12 mouse cellular contexts compared by ENCODE assay signal in the genomic region with DNA sequence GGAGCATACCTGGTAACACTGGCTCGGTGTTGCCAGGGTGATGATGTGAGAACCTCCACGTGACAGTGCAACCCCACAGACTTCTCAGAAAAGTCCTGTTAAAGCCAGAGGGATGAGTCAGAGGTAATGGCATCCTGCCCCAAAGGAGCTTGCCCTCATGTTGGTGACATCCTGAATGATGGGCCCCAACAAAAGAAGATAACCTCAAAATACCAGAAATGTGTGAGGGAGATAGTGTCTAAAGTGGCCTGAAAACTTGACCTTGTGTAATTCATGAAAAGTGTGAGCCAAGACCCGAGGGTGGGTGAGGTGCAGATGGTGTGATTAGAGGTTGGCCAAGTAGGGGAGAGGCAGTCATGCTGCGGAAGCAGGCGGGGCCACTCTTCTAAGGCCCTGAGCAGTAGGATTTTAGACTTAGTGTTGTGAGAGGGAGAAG. TPM values are rescaled to one million over a fixed set of nuclear protein-coding genes. Genes with fewer than 3 reads are reported as not detected.
A peak's percentile ranks its signal among the peaks of the same experiment; 100 is the strongest.
DNase-seq lines count a peak whose midpoint lies in the region; ATAC-seq and TF ChIP-seq lines count a peak whose summit lies in the region.
"Had no signal": no experiment of that assay in that cellular context is flagged by ENCODE, and none has a peak within 500 bp of the region (broad histone marks: within the 10 kb centered on the region; RNA-seq: fewer than 3 reads in every experiment).

No protein-coding gene starts in this region.

- TF ChIP-seq CTCF in heart, postnatal 0 days (IDR thresholded peaks at IDR 0.05; ENCODE audit: low read depth), result no peak
- no peak for TF ChIP-seq CTCF in midbrain, postnatal 0 days (IDR thresholded peaks at IDR 0.05)

- H3K4me3 ChIP-seq in heart, embryonic 11.5 days (ENCODE audit: low read depth, low read length), result no peak overlapping the region
- no peak overlapping the region for H3K4me3 ChIP-seq in heart, postnatal 0 days (ENCODE audit: low read depth, low read length)
- peak overlapping the region; percentile 39 for H3K4me3 ChIP-seq in megakaryocyte, embryonic 14.5 days (replicated peaks)
- no peak overlapping the region for H3K4me3 ChIP-seq in midbrain, postnatal 0 days (ENCODE audit: low read depth, low read length)
- H3K4me3 ChIP-seq: limb, embryonic 12.5 days had no signal

- ATAC-seq in heart, embryonic 11.5 days (replicated peaks; ENCODE audit: insufficient number of reproducible peaks, low FRiP score, low TSS enrichment), result no peak
- peak; percentile 25; the same call in 1 of the 2 replicates for ATAC-seq in heart, postnatal 0 days (ENCODE audit: insufficient read depth, low read depth)
- no peak for ATAC-seq in inflammation-experienced regulatory T-cells, adult 6 months
- no peak for ATAC-seq in midbrain, postnatal 0 days (ENCODE audit: low FRiP score)

- no peak for TF ChIP-seq EP300 in heart, postnatal 0 days (IDR thresholded peaks at IDR 0.05; ENCODE audit: low read depth)

- DNase-seq in heart, adult 11 months, result peak; percentile 95
- peak; percentile 23 for DNase-seq in ZHBTc4 (ENCODE audit: low read depth, low spot score)
- no peak for DNase-seq in heart, postnatal 0 days (ENCODE audit: low spot score)
- no peak for DNase-seq in right cerebral cortex, adult 18-20 months
- DNase-seq in midbrain, postnatal 0 days (ENCODE audit: low spot score), result no peak

- H3K4me1 ChIP-seq in heart, embryonic 11.5 days (ENCODE audit: control insufficient read depth, insufficient read depth, low read length), result peaks cover 18% of the 10 kb centered on the region
- H3K4me1 ChIP-seq in heart, postnatal 0 days (ENCODE audit: control insufficient read depth, insufficient read depth), result peaks cover 14% of the 10 kb centered on the region; the same call in 1 of the 2 replicates
- peaks cover 44% of the 10 kb centered on the region for H3K4me1 ChIP-seq in megakaryocyte, embryonic 14.5 days
- no peaks in the 10 kb centered on the region for H3K4me1 ChIP-seq in midbrain, postnatal 0 days (ENCODE audit: insufficient read depth, low read length)

- H3K9me3 ChIP-seq in heart, embryonic 11.5 days (replicated peaks; ENCODE audit: control insufficient read depth, low read length), result no peaks in the 10 kb centered on the region
- no peaks in the 10 kb centered on the region for H3K9me3 ChIP-seq in heart, postnatal 0 days (replicated peaks; ENCODE audit: control insufficient read depth, low read length)
- no peaks in the 10 kb centered on the region for H3K9me3 ChIP-seq in megakaryocyte, embryonic 14.5 days
- H3K9me3 ChIP-seq in midbrain, postnatal 0 days (ENCODE audit: low read length), result no peaks in the 10 kb centered on the region
- H3K9me3 ChIP-seq: limb, embryonic 12.5 days had no signal

- no peak overlapping the region for H3K9ac ChIP-seq in heart, embryonic 11.5 days (ENCODE audit: low read depth, low read length)
- H3K9ac ChIP-seq in heart, postnatal 0 days (replicated peaks; ENCODE audit: low read depth, low read length), result no peak overlapping the region
- H3K9ac ChIP-seq in midbrain, postnatal 0 days (replicated peaks; ENCODE audit: low read length, poor library complexity, severe bottlenecking), result no peak overlapping the region
- H3K9ac ChIP-seq: limb, embryonic 12.5 days had no signal

- H3K27me3 ChIP-seq in heart, embryonic 11.5 days (ENCODE audit: control insufficient read depth, insufficient read depth, low read length), result no peaks in the 10 kb centered on the region
- no peaks in the 10 kb centered on the region for H3K27me3 ChIP-seq in heart, postnatal 0 days (ENCODE audit: control insufficient read depth, insufficient read depth, low read length)
- peaks cover 48% of the 10 kb centered on the region for H3K27me3 ChIP-seq in megakaryocyte, embryonic 14.5 days (replicated peaks)
- H3K27me3 ChIP-seq in midbrain, postnatal 0 days (ENCODE audit: insufficient read depth, low read length), result no peaks in the 10 kb centered on the region
- H3K27me3 ChIP-seq: limb, embryonic 12.5 days had no signal

- H3K27ac ChIP-seq in heart, embryonic 11.5 days (ENCODE audit: low read depth, low read length), result no peak overlapping the region
- H3K27ac ChIP-seq in heart, postnatal 0 days (ENCODE audit: low read depth), result no peak overlapping the region
- H3K27ac ChIP-seq in midbrain, postnatal 0 days (ENCODE audit: low read depth, low read length), result no peak overlapping the region
- H3K27ac ChIP-seq: limb, embryonic 12.5 days had no signal

- H3K36me3 ChIP-seq in heart, embryonic 11.5 days (ENCODE audit: control insufficient read depth, insufficient read depth, low read length), result 0 out of 2 replicates have a peak, but pooled peaks cover 3% of the 10 kb centered on the region
- H3K36me3 ChIP-seq in heart, postnatal 0 days (replicated peaks; ENCODE audit: control insufficient read depth, insufficient read depth, low read length), result peaks cover 11% of the 10 kb centered on the region; the same call in 1 of the 2 replicates
- no peaks in the 10 kb centered on the region for H3K36me3 ChIP-seq in megakaryocyte, embryonic 14.5 days (replicated peaks; ENCODE audit: low read length)
- peaks cover 21% of the 10 kb centered on the region for H3K36me3 ChIP-seq in midbrain, postnatal 0 days (ENCODE audit: insufficient read depth, low read length)

- 37% methylated on average over 5 of the region's 5 CpGs for WGBS in heart, embryonic 11.5 days (ENCODE audit: insufficient replicate concordance)
- WGBS in heart, postnatal 0 days, result 39% methylated on average over 5 of the region's 5 CpGs
- 80% methylated on average over 5 of the region's 5 CpGs for WGBS in midbrain, postnatal 0 days

- no peak overlapping the region for H3K4me2 ChIP-seq in heart, embryonic 11.5 days
- H3K4me2 ChIP-seq in heart, postnatal 0 days (ENCODE audit: low read depth, low read length), result no peak overlapping the region
- H3K4me2 ChIP-seq in midbrain, postnatal 0 days (ENCODE audit: low read depth, low read length, poor library complexity, severe bottlenecking), result no peak overlapping the region
- H3K4me2 ChIP-seq: limb, embryonic 12.5 days had no signal

RNA-seq across cellular contexts. Expression of gene Olfr70, which starts 6.8 kb away (rescaled TPM):
- polyA plus RNA-seq in heart, embryonic 11.5 days (2014; fragmentation: Nextera tagmentation; extraction: Ambion mirVana), result not detected in 2 replicates
- total RNA-seq in heart, postnatal 0 days (2014; rRNA removed; ENCODE audit: low replicate concordance), result 0.15 TPM in 1 of 2 replicates, not detected in the other
- not detected in 2 replicates for polyA plus RNA-seq in heart, postnatal 0 days (2015; fragmentation: Nextera tagmentation; extraction: Ambion mirVana)
- not detected in 2 replicates for polyA plus RNA-seq in megakaryocyte, embryonic 14.5 days (2012; ENCODE audit: insufficient read depth, low replicate concordance)
- polyA plus RNA-seq in inflammation-experienced regulatory T-cells, adult 6 months (2017; shearing (Covaris generic)), result not detected
- 0.09 TPM in 1 of 2 replicates, not detected in the other for total RNA-seq in midbrain, postnatal 0 days (2014; rRNA removed)
- not detected in 2 replicates for polyA plus RNA-seq in midbrain, postnatal 0 days (2015; fragmentation: Nextera tagmentation; extraction: Ambion mirVana)
- total RNA-seq: neutrophil, adult 5-6 weeks had no signal
- polyA plus RNA-seq: intestine, embryonic 14.5 days; stomach, embryonic 16.5 days had no signal

RNA-seq across cellular contexts. Expression of gene Olfr71, which starts 16.2 kb away (rescaled TPM):
- not detected in 2 replicates for polyA plus RNA-seq in heart, embryonic 11.5 days (2014; fragmentation: Nextera tagmentation; extraction: Ambion mirVana)
- not detected in 2 replicates for total RNA-seq in heart, postnatal 0 days (2014; rRNA removed; ENCODE audit: low replicate concordance)
- not detected in 2 replicates for polyA plus RNA-seq in heart, postnatal 0 days (2015; fragmentation: Nextera tagmentation; extraction: Ambion mirVana)
- polyA plus RNA-seq in megakaryocyte, embryonic 14.5 days (2012; ENCODE audit: insufficient read depth, low replicate concordance), result not detected in 2 replicates
- polyA plus RNA-seq in inflammation-experienced regulatory T-cells, adult 6 months (2017; shearing (Covaris generic)), result not detected
- total RNA-seq in midbrain, postnatal 0 days (2014; rRNA removed), result not detected in 2 replicates
- not detected in 2 replicates for polyA plus RNA-seq in midbrain, postnatal 0 days (2015; fragmentation: Nextera tagmentation; extraction: Ambion mirVana)
- total RNA-seq: neutrophil, adult 5-6 weeks had no signal
- polyA plus RNA-seq: intestine, embryonic 14.5 days; limb, embryonic 12.5 days; stomach, embryonic 16.5 days had no signal

RNA-seq across cellular contexts. Expression of gene Fam221b, which starts 24.9 kb away (rescaled TPM):
- 3.4 and 3.9 TPM in 2 replicates for polyA plus RNA-seq in heart, embryonic 11.5 days (2014; fragmentation: Nextera tagmentation; extraction: Ambion mirVana)
- total RNA-seq in heart, postnatal 0 days (2014; rRNA removed; ENCODE audit: low replicate concordance), result not detected in 2 replicates
- 3.6 and 4.0 TPM in 2 replicates for polyA plus RNA-seq in heart, postnatal 0 days (2015; fragmentation: Nextera tagmentation; extraction: Ambion mirVana)
- 0.29 TPM in 1 of 2 replicates, not detected in the other for polyA plus RNA-seq in megakaryocyte, embryonic 14.5 days (2012; ENCODE audit: insufficient read depth, low replicate concordance)
- polyA plus RNA-seq in inflammation-experienced regulatory T-cells, adult 6 months (2017; shearing (Covaris generic)), result 1 to 10 TPM; 2.8 to 3.7 (median 3.4) TPM
- total RNA-seq in midbrain, postnatal 0 days (2014; rRNA removed), result 0.09 TPM in 1 of 2 replicates, not detected in the other
- polyA plus RNA-seq in midbrain, postnatal 0 days (2015; fragmentation: Nextera tagmentation; extraction: Ambion mirVana), result 1.4 and 1.5 TPM in 2 replicates

RNA-seq across cellular contexts. Expression of gene Tmem8b, which starts 25.1 kb away (rescaled TPM):
- polyA plus RNA-seq in heart, embryonic 11.5 days (2014; fragmentation: Nextera tagmentation; extraction: Ambion mirVana), result 2.7 and 3.3 TPM in 2 replicates
- 9.6 and 24.9 TPM in 2 replicates for total RNA-seq in heart, postnatal 0 days (2014; rRNA removed; ENCODE audit: low replicate concordance)
- polyA plus RNA-seq in heart, postnatal 0 days (2015; fragmentation: Nextera tagmentation; extraction: Ambion mirVana), result 4.5 and 4.9 TPM in 2 replicates
- polyA plus RNA-seq in megakaryocyte, embryonic 14.5 days (2012; ENCODE audit: insufficient read depth, low replicate concordance), result 2.8 TPM in 1 of 2 replicates, not detected in the other
- polyA plus RNA-seq in inflammation-experienced regulatory T-cells, adult 6 months (2017; shearing (Covaris generic)), result 1 to 10 TPM in 1 of 3 experiments, under 1 TPM in 2; 0.87 to 1.0 (median 0.87) TPM
- 28.7 and 30.0 TPM in 2 replicates for total RNA-seq in midbrain, postnatal 0 days (2014; rRNA removed)
- polyA plus RNA-seq in midbrain, postnatal 0 days (2015; fragmentation: Nextera tagmentation; extraction: Ambion mirVana), result 9.3 and 13.7 TPM in 2 replicates

RNA-seq across cellular contexts. Expression of gene Hrct1, which starts 33.2 kb away (rescaled TPM):
- 0.59 and 0.99 TPM in 2 replicates for polyA plus RNA-seq in heart, embryonic 11.5 days (2014; fragmentation: Nextera tagmentation; extraction: Ambion mirVana)
- 8.2 and 9.5 TPM in 2 replicates for total RNA-seq in heart, postnatal 0 days (2014; rRNA removed; ENCODE audit: low replicate concordance)
- 4.5 and 4.9 TPM in 2 replicates for polyA plus RNA-seq in heart, postnatal 0 days (2015; fragmentation: Nextera tagmentation; extraction: Ambion mirVana)
- 0.12 TPM in 1 of 2 replicates, not detected in the other for polyA plus RNA-seq in megakaryocyte, embryonic 14.5 days (2012; ENCODE audit: insufficient read depth, low replicate concordance)
- polyA plus RNA-seq in inflammation-experienced regulatory T-cells, adult 6 months (2017; shearing (Covaris generic)), result not detected
- 1.1 TPM in 2 replicates for total RNA-seq in midbrain, postnatal 0 days (2014; rRNA removed)
- polyA plus RNA-seq in midbrain, postnatal 0 days (2015; fragmentation: Nextera tagmentation; extraction: Ambion mirVana), result 0.72 and 1.1 TPM in 2 replicates
- total RNA-seq: neutrophil, adult 5-6 weeks had no signal

Comparison
In these comparisons a context has a peak if more than half of its experiments do, and no peak if none do; other contexts are left out.
1. DNase-seq: peak in heart, adult 11 months (single experiment) and ZHBTc4 (single experiment); none in heart, postnatal 0 days (single experiment), right cerebral cortex, adult 18-20 months (single experiment) and midbrain, postnatal 0 days (single experiment).